In genomic region chr1:57394051-57394450, GRCm38 (mm10) we compare ENCODE assay signal across 8 mouse cellular contexts. TPM values are rescaled to one million over a fixed set of nuclear protein-coding genes. Genes with fewer than 3 reads are reported as not detected.
DNase-seq lines count a peak whose midpoint lies in the region; ATAC-seq and TF ChIP-seq lines count a peak whose summit lies in the region.

No protein-coding gene starts in this region.

- no peak overlapping the region for H3K9ac ChIP-seq in heart, embryonic 11.5 days (ENCODE audit: low read depth, low read length)

- DNase-seq in heart, adult 18-20 months, result peak; percentile 26 to 61
- DNase-seq in thymus, adult 2 months, result peak; percentile 54
- DNase-seq in thymus, adult 18-20 months, result no peak
- DNase-seq in cerebellum, adult 11 months, result peak; percentile 31
- DNase-seq in heart, postnatal 4 days, result peak; percentile 62
- peak; percentile 23 for DNase-seq in lung, adult 2 months
- DNase-seq in thymus, postnatal 0 days (ENCODE audit: low spot score), result peak; percentile 55

- H3K4me2 ChIP-seq in heart, embryonic 11.5 days, result no peak overlapping the region

- TF ChIP-seq POLR2A in thymus, adult 2 months (IDR thresholded peaks at IDR 0.05; ENCODE audit: control insufficient read depth, extremely low read depth, insufficient read depth, low read length, poor library complexity), result no peak
- TF ChIP-seq POLR2A in lung, adult 2 months (IDR thresholded peaks at IDR 0.05; ENCODE audit: borderline replicate concordance, extremely low read depth, low read depth, low read length), result no peak

- no peak for TF ChIP-seq CTCF in thymus, adult 2 months (IDR thresholded peaks at IDR 0.05; ENCODE audit: borderline replicate concordance, control insufficient read depth, extremely low read depth, insufficient read depth, low read length, poor library complexity)
- TF ChIP-seq CTCF in lung, adult 2 months (IDR thresholded peaks at IDR 0.05; ENCODE audit: insufficient read depth, low read length), result no peak

- peaks cover 14% of the 10 kb centered on the region for H3K36me3 ChIP-seq in heart, embryonic 11.5 days (ENCODE audit: control insufficient read depth, insufficient read depth, low read length)
- peaks cover 15% of the 10 kb centered on the region; the same call in 1 of the 2 replicates for H3K36me3 ChIP-seq in thymus, adult 2 months (ENCODE audit: control insufficient read depth, insufficient read depth, low read length)

- no peak for ATAC-seq in heart, embryonic 11.5 days (replicated peaks; ENCODE audit: insufficient number of reproducible peaks, low FRiP score, low TSS enrichment)

- H3K27ac ChIP-seq in heart, embryonic 11.5 days (ENCODE audit: low read depth, low read length), result no peak overlapping the region
- no peak overlapping the region for H3K27ac ChIP-seq in thymus, adult 2 months (ENCODE audit: control insufficient read depth, insufficient read depth, low read length)

- H3K27me3 ChIP-seq in heart, embryonic 11.5 days (ENCODE audit: control insufficient read depth, insufficient read depth, low read length), result no peaks in the 10 kb centered on the region
- H3K27me3 ChIP-seq in thymus, adult 2 months (ENCODE audit: control insufficient read depth, insufficient read depth, low read length), result no peaks in the 10 kb centered on the region

- no peak overlapping the region for H3K4me3 ChIP-seq in heart, embryonic 11.5 days (ENCODE audit: low read depth, low read length)
- no peak overlapping the region for H3K4me3 ChIP-seq in thymus, adult 2 months (ENCODE audit: control insufficient read depth, insufficient read depth, low read length)
- no peak overlapping the region for H3K4me3 ChIP-seq in lung, adult 2 months (replicated peaks; ENCODE audit: extremely low read depth, low read depth, low read length)

- no peaks in the 10 kb centered on the region for H3K9me3 ChIP-seq in heart, embryonic 11.5 days (replicated peaks; ENCODE audit: control insufficient read depth, low read length)

- 64% methylated on average over 3 of the region's 3 CpGs for WGBS in heart, embryonic 11.5 days (ENCODE audit: insufficient replicate concordance)
- WGBS in thymus, adult 2 months, result 66% methylated on average over 3 of the region's 3 CpGs
- 56% methylated on average over 3 of the region's 3 CpGs for WGBS in lung, adult 2 months

- no peaks in the 10 kb centered on the region for H3K4me1 ChIP-seq in heart, embryonic 11.5 days (ENCODE audit: control insufficient read depth, insufficient read depth, low read length)
- H3K4me1 ChIP-seq in thymus, adult 2 months (replicated peaks; ENCODE audit: control insufficient read depth, insufficient read depth, low read length), result no peaks in the 10 kb centered on the region
- H3K4me1 ChIP-seq in lung, adult 2 months (ENCODE audit: control insufficient read depth, insufficient read depth, low read length), result no peaks in the 10 kb centered on the region

RNA-seq across cellular contexts. Expression of gene Maip1, which starts 12.1 kb away (rescaled TPM):
- 10 to 100 TPM; 10.3 to 11.3 TPM for total RNA-seq in heart, adult 18-20 months (2021)
- polyA plus RNA-seq in heart, embryonic 11.5 days (2014; fragmentation: Nextera tagmentation; extraction: Ambion mirVana), result 17.4 and 17.5 TPM in 2 replicates
- polyA plus RNA-seq in thymus, adult 2 months (2012; rRNA removed), result 7.1 and 7.4 TPM in 2 replicates
- total RNA-seq in heart, postnatal 4 days (2021), result 10 to 100 TPM; 14.1 to 14.9 TPM
- 4.6 and 4.7 TPM in 2 replicates for polyA plus RNA-seq in lung, adult 2 months (2012; rRNA removed)
- polyA plus RNA-seq in thymus, postnatal 0 days (2015; fragmentation: Nextera tagmentation; extraction: Ambion mirVana), result 15.5 and 16.8 TPM in 2 replicates

RNA-seq across cellular contexts. Expression of gene Tyw5, which starts 12.8 kb away (rescaled TPM):
- 1 to 10 TPM; 5.1 to 5.8 TPM for total RNA-seq in heart, adult 18-20 months (2021)
- 24.5 and 25.8 TPM in 2 replicates for polyA plus RNA-seq in heart, embryonic 11.5 days (2014; fragmentation: Nextera tagmentation; extraction: Ambion mirVana)
- polyA plus RNA-seq in thymus, adult 2 months (2012; rRNA removed), result 6.5 and 8.5 TPM in 2 replicates
- total RNA-seq in heart, postnatal 4 days (2021), result 1 to 10 TPM; 8.5 to 8.6 TPM
- polyA plus RNA-seq in lung, adult 2 months (2012; rRNA removed), result 3.0 and 4.5 TPM in 2 replicates
- polyA plus RNA-seq in thymus, postnatal 0 days (2015; fragmentation: Nextera tagmentation; extraction: Ambion mirVana), result 24.2 and 25.9 TPM in 2 replicates

RNA-seq across cellular contexts. Expression of gene 1700066M21Rik, which starts 16.6 kb away (rescaled TPM):
- 1 to 10 TPM; 2.8 to 3.2 TPM for total RNA-seq in heart, adult 18-20 months (2021)
- polyA plus RNA-seq in heart, embryonic 11.5 days (2014; fragmentation: Nextera tagmentation; extraction: Ambion mirVana), result 9.5 and 13.1 TPM in 2 replicates
- 22.9 and 47.3 TPM in 2 replicates for polyA plus RNA-seq in thymus, adult 2 months (2012; rRNA removed)
- 1 to 10 TPM; 4.1 to 5.8 TPM for total RNA-seq in heart, postnatal 4 days (2021)
- 6.8 and 16.0 TPM in 2 replicates for polyA plus RNA-seq in lung, adult 2 months (2012; rRNA removed)
- 7.3 TPM in 2 replicates for polyA plus RNA-seq in thymus, postnatal 0 days (2015; fragmentation: Nextera tagmentation; extraction: Ambion mirVana)

Comparison
In these comparisons a context has a peak if more than half of its experiments do, and no peak if none do; other contexts are left out.
1. DNase-seq: peak in heart, adult 18-20 months (2 of 2), thymus, adult 2 months (single experiment), cerebellum, adult 11 months (single experiment), heart, postnatal 4 days (single experiment), lung, adult 2 months (single experiment) and thymus, postnatal 0 days (single experiment); none in thymus, adult 18-20 months (0 of 2).